Mouse (Mus musculus) CH12.LX (cell line): ENCODE results near the gene Ncbp1.

ENCODE experiments used
- CHD2 ChIP-seq: IDR thresholded peaks from 2 replicates; pipeline ENCODE4 v1.6.1; 2011; ENCODE audit warnings: low read length, improper control_type of control experiment
- CTCF ChIP-seq, 2 experiments: IDR thresholded peaks in 1 of 2; conservative IDR thresholded peaks in 1 of 2; 2 replicates each; pipeline ENCODE4 v1.5.1; 2011 to 2012; ENCODE audit warnings: low read depth in 2 of 2, low read length in 2 of 2, improper control_type of control experiment in 1 of 2, inconsistent platforms in 1 of 2, mild to moderate bottlenecking in 1 of 2, moderate library complexity in 1 of 2
- E2F4 ChIP-seq: IDR thresholded peaks from 2 replicates; pipeline ENCODE4 v1.6.1; 2011; ENCODE audit warnings: low read depth, low read length, improper control_type of control experiment; ENCODE audit not compliant: insufficient replicate concordance
- EP300 ChIP-seq: IDR thresholded peaks from 2 replicates; pipeline ENCODE4 v1.6.1; 2011; ENCODE audit warnings: low read length, improper control_type of control experiment
- GABPA ChIP-seq: IDR thresholded peaks from 2 replicates; pipeline ENCODE4 v1.6.1; 2012; ENCODE audit warnings: low read depth, low read length, improper control_type of control experiment, inconsistent platforms; ENCODE audit not compliant: insufficient replicate concordance
- MEF2A ChIP-seq: IDR thresholded peaks from 2 replicates; pipeline ENCODE4 v1.6.1; 2014; ENCODE audit warnings: low read depth, mild to moderate bottlenecking, inconsistent platforms, low read length, improper control_type of control experiment, borderline replicate concordance
- PAX5 ChIP-seq: IDR thresholded peaks from 2 replicates; pipeline ENCODE4 v1.6.1; 2012; ENCODE audit warnings: low read length, inconsistent platforms, mixed read lengths
- POLR2A ChIP-seq: IDR thresholded peaks from 2 replicates; pipeline ENCODE4 v1.6.1; 2011; ENCODE audit warnings: low read depth, mild to moderate bottlenecking, improper control_type of control experiment, low read length
- POLR2AphosphoS2 ChIP-seq: IDR thresholded peaks from 2 replicates; pipeline ENCODE4 v1.6.1; 2011; ENCODE audit warnings: low read depth, low read length, improper control_type of control experiment
- USF1 ChIP-seq: IDR thresholded peaks from 2 replicates; pipeline ENCODE4 v1.6.1; 2014; ENCODE audit warnings: low read depth, mild to moderate bottlenecking, inconsistent platforms, low read length, improper control_type of control experiment
- ZC3H11A ChIP-seq: IDR thresholded peaks from 2 replicates; pipeline ENCODE4 v1.6.1; 2012; ENCODE audit warnings: low read depth, mild to moderate bottlenecking, inconsistent platforms, low read length, improper control_type of control experiment
- ZNF384 ChIP-seq: IDR thresholded peaks from 2 replicates; pipeline ENCODE4 v1.6.1; 2012; ENCODE audit warnings: low read depth, low read length, improper control_type of control experiment, inconsistent platforms

DNA sequence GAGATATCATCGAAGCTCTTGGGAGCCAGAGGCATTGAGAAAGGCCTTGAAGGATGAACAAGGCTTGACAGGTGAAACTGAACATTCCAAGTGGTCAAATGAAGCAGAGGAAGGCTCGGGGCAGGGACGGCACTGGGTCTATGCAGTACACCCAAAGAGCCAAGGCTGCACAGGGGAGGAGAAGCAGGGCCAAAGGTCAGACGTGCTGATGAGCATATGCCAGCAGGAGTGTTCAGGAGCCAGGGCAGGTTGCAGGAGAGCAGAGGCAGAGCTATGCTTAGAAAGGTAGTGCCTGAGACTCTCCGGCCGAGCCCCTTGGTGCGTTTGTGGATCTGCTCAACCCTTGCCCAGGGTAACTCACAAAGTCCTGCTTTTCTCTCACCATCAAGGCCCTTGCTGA lies 41.9 kb upstream of the Ncbp1 start:
- TF ChIP-seq POLR2A = no peak
- no peak for TF ChIP-seq PAX5
- no peak for TF ChIP-seq ZNF384
- no peak for TF ChIP-seq ZC3H11A
- TF ChIP-seq POLR2AphosphoS2 = no peak
- TF ChIP-seq USF1 = no peak
- no peak for TF ChIP-seq GABPA
- TF ChIP-seq MEF2A = no peak
- TF ChIP-seq EP300 = no peak
- no peak for TF ChIP-seq E2F4
- no peak for TF ChIP-seq CHD2
- TF ChIP-seq CTCF (conservative IDR thresholded peaks at IDR 0.05 in 1 of 2, IDR thresholded peaks at IDR 0.05 in 1 of 2; ENCODE audit: low read depth in 2 of 2, low read length in 2 of 2) = no peak
